Mouse (Mus musculus) liver, postnatal 0 days (tissue): Measurements from ENCODE around the gene Ccdc85a. TPM values are rescaled to one million over a fixed set of nuclear protein-coding genes. Genes with fewer than 3 reads are reported as not detected.
A peak's percentile ranks its signal among the peaks of the same experiment; 100 is the strongest.
"Not testable (repeated sequence)": the region's sequence is repeated elsewhere in the genome, so short reads cannot be mapped to it uniquely, and the experiment has no call there.

Experiments used
- ATAC-seq: fragments of 200-750 bp; cut with Nextera tagmentation; 2 replicates; pipeline ENCODE4 v1.8.0; 2017; ENCODE audit warnings: mild to moderate bottlenecking, moderate library complexity
- DNase-seq: peaks from one replicate; pipeline ENCODE4 v3.0.0-alpha.2; 2016
- H3K27ac ChIP-seq: fragments of 300-500 bp; sonication (generic); 2 replicates; pipeline ENCODE4 v1.5.1; 2014; ENCODE audit warnings: antibody characterized with exemption, moderate library complexity, mild to moderate bottlenecking, low read depth
- H3K27me3 ChIP-seq: fragments of 300-500 bp; sonication (generic); 2 replicates; pipeline ENCODE4 v1.6.1; 2014; ENCODE audit warnings: low read length, control low read depth, mixed read lengths; ENCODE audit not compliant: insufficient read depth
- H3K36me3 ChIP-seq: fragments of 300-500 bp; sonication (generic); replicated peaks from 2 replicates; pipeline ENCODE4 v1.6.1; 2014; ENCODE audit warnings: mild to moderate bottlenecking, control low read depth, low read length, moderate library complexity, mixed read lengths; ENCODE audit not compliant: insufficient read depth
- H3K4me1 ChIP-seq: fragments of 300-500 bp; sonication (generic); 2 replicates; pipeline ENCODE4 v1.6.1; 2014; ENCODE audit warnings: antibody characterized with exemption, mild to moderate bottlenecking, control low read depth; ENCODE audit not compliant: insufficient read depth
- H3K4me2 ChIP-seq: fragments of 300-500 bp; sonication (generic); 2 replicates; pipeline ENCODE4 v1.6.1; 2014; ENCODE audit warnings: low read depth, mild to moderate bottlenecking, low read length, moderate library complexity, mixed read lengths
- H3K4me3 ChIP-seq: fragments of 300-500 bp; sonication (generic); 2 replicates; pipeline ENCODE4 v1.5.1; 2014; ENCODE audit warnings: low read depth, low read length
- H3K9ac ChIP-seq: fragments of 300-500 bp; sonication (generic); replicated peaks from 2 replicates; pipeline ENCODE4 v1.6.1; 2014; ENCODE audit warnings: mild to moderate bottlenecking, moderate library complexity
- H3K9me3 ChIP-seq: fragments of 300-500 bp; sonication (generic); 2 replicates; pipeline ENCODE4 v1.6.1; 2016; ENCODE audit warnings: mild to moderate bottlenecking, control low read depth, low read length, mixed read lengths
- CTCF ChIP-seq: sonication (generic); IDR thresholded peaks from 2 replicates; pipeline ENCODE4 v1.5.1; 2016; ENCODE audit warnings: antibody characterized with exemption, low read depth
- EP300 ChIP-seq: IDR thresholded peaks from 2 replicates; pipeline ENCODE4 v1.6.1; 2016; ENCODE audit warnings: antibody characterized with exemption, low read depth, mild to moderate bottlenecking
- WGBS: fragments of 180-500 bp; shearing (Covaris S2); extraction: QIAGEN DNeasy Blood & Tissue Kit; methylation state at CpG from one replicate; pipeline ENCODE4 v1.1.7; 2014; ENCODE audit not compliant: insufficient replicate concordance; 5-methylcytosine and 5-hydroxymethylcytosine counted together
- polyA plus RNA-seq: library from polyadenylated mRNA; unstranded; fragments of >200 nt; fragmentation: Nextera tagmentation; extraction: Ambion mirVana; gene quantifications from 2 replicates; pipeline ENCODE4 v1.2.1, GENCODE M21; 2015

The Ccdc85a gene
- polyA plus RNA-seq, 1 experiment from 2014 or later = not detected

- no peak overlapping the region for H3K4me2 ChIP-seq
- H3K4me3 ChIP-seq = no peak overlapping the region
- no peak for TF ChIP-seq CTCF
- no peak for TF ChIP-seq EP300
- no peak overlapping the region for H3K27ac ChIP-seq
- H3K4me1 ChIP-seq = no peaks in the 10 kb centered on the region
- DNase-seq (no peak), ATAC-seq (no peak)
- H3K9me3 ChIP-seq = no peaks in the 10 kb centered on the region
- no peaks in the 10 kb centered on the region for H3K36me3 ChIP-seq
- H3K27me3 ChIP-seq = no peaks in the 10 kb centered on the region
- no peak overlapping the region for H3K9ac ChIP-seq
These were observed 209.5 kb downstream of the Ccdc85a start for GRCm38 (mm10) chr11:28374636-28375035.

GRCm38 (mm10) chr11:28371381-28371780, 212.7 kb downstream of the Ccdc85a start:
- H3K4me2 ChIP-seq, H3K4me3 ChIP-seq, H3K4me1 ChIP-seq, H3K36me3 ChIP-seq, H3K9me3 ChIP-seq, ATAC-seq, H3K27me3 ChIP-seq, DNase-seq, H3K27ac ChIP-seq, H3K9ac ChIP-seq: not testable (repeated sequence)
- 55% methylated on average over 5 of the region's 5 CpGs for WGBS

GRCm38 (mm10) chr11:28365929-28366244, 218.2 kb downstream of the Ccdc85a start:
- no peak; the same call in none of the 2 replicates for ATAC-seq
- 55% methylated on average over 2 of the region's 2 CpGs for WGBS
- Histone ChIP-seq H3K27me3 (no peaks in the 10 kb centered on the region), H3K9ac (no peak overlapping the region), H3K9me3 (no peaks in the 10 kb centered on the region), H3K4me2 (peak overlapping the region; percentile 72), H3K4me1 (peaks cover 4% of the 10 kb centered on the region; the same call in 1 of the 2 replicates), H3K27ac (peak overlapping the region; percentile 66; the same call in 1 of the 2 replicates), H3K4me3 (peak overlapping the region; percentile 7; the same call in 1 of the 2 replicates), H3K36me3 (no peaks in the 10 kb centered on the region)
- DNase-seq = no peak
- TF ChIP-seq CTCF (no peak), EP300 (no peak)

- H3K27ac ChIP-seq = peak overlapping the region; percentile 66
- peak overlapping the region; percentile 72 for H3K4me2 ChIP-seq
- ATAC-seq (peak; percentile 89), DNase-seq (peak; percentile 87)
- H3K9ac ChIP-seq = no peak overlapping the region
- no peak for TF ChIP-seq CTCF
- 0 out of 2 replicates have a peak, but pooled peaks have one; percentile 15 for TF ChIP-seq EP300
- no peaks in the 10 kb centered on the region for H3K36me3 ChIP-seq
- H3K4me3 ChIP-seq = peak overlapping the region; percentile 7; the same call in 1 of the 2 replicates
- H3K4me1 ChIP-seq = peaks cover 4% of the 10 kb centered on the region; the same call in 1 of the 2 replicates
- no peaks in the 10 kb centered on the region for H3K27me3 ChIP-seq
- H3K9me3 ChIP-seq = no peaks in the 10 kb centered on the region
- 13% methylated on average over 26 of the region's 26 CpGs for WGBS
These were observed 218.8 kb downstream of the Ccdc85a start for GRCm38 (mm10) chr11:28365209-28365928.

- H3K27ac ChIP-seq = no peak overlapping the region
- H3K36me3 ChIP-seq = no peaks in the 10 kb centered on the region
- H3K4me1 ChIP-seq = no peaks in the 10 kb centered on the region
- TF ChIP-seq EP300 (no peak), CTCF (no peak)
- H3K9ac ChIP-seq = no peak overlapping the region
- ATAC-seq = peak; percentile 51
- no peak overlapping the region for H3K4me2 ChIP-seq
- DNase-seq = no peak
- WGBS = 59% methylated on average over 2 of the region's 2 CpGs
- no peaks in the 10 kb centered on the region for H3K9me3 ChIP-seq
- H3K27me3 ChIP-seq = no peaks in the 10 kb centered on the region
- no peak overlapping the region for H3K4me3 ChIP-seq
These were observed 240.7 kb downstream of the Ccdc85a start for GRCm38 (mm10) chr11:28343465-28343864.

- H3K4me2 ChIP-seq = no peak overlapping the region
- H3K9ac ChIP-seq = no peak overlapping the region
- H3K36me3 ChIP-seq = no peaks in the 10 kb centered on the region
- WGBS = 55% methylated on average over 5 of the region's 5 CpGs
- H3K27ac ChIP-seq = no peak overlapping the region
- ATAC-seq = no peak
- H3K27me3 ChIP-seq = no peaks in the 10 kb centered on the region
- no peak overlapping the region for H3K4me3 ChIP-seq
- H3K4me1 ChIP-seq = no peaks in the 10 kb centered on the region
- H3K9me3 ChIP-seq = no peaks in the 10 kb centered on the region
- TF ChIP-seq EP300 (no peak), CTCF (0 out of 2 replicates have a peak, but pooled peaks have one; percentile 12)
- no peak for DNase-seq
These were observed 242.2 kb downstream of the Ccdc85a start for GRCm38 (mm10) chr11:28341887-28342286.

- WGBS = 89% methylated on average over 37 of the region's 45 CpGs
- not testable (repeated sequence) for ATAC-seq
These were observed 244.6 kb downstream of the Ccdc85a start, which contains the start of gene Gm6685 for GRCm38 (mm10) chr11:28339224-28340150. TSS of gene Gm6685 (minus strand) at chr11:28339867.

More at GRCm38 (mm10) chr11:28339224-28340150, 244.6 kb downstream of the Ccdc85a start, which contains the start of gene Gm6685:
- not testable (repeated sequence) for H3K27me3 ChIP-seq, H3K9ac ChIP-seq, H3K4me2 ChIP-seq, H3K36me3 ChIP-seq, DNase-seq, H3K9me3 ChIP-seq, H3K27ac ChIP-seq, H3K4me3 ChIP-seq, H3K4me1 ChIP-seq
